Mouse (Mus musculus): Measurements from ENCODE around the gene Slc9a3r1.

The Slc9a3r1 gene

DNA sequence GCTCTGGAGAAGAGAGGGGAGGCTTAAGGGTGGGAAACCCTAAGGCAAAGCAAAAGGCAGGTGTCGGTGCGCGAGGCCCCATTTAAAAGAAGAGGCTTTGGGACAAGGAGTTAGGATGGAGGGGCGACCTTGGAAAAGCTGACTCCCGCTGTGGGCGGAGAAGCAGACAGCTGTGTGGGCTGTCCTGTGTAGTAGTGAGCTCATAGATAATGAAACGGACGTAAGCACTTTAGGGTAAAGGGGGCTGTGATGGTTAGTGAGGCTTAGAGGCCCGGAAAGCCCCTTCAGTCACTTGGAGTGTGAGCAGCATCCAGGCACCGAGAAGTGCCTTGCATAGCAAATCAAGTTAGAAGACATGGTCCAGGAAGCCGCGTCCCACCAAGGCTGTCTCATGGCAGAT is 24.6 kb downstream of the Slc9a3r1 start, which contains the start of gene Nat9:
Nat9 (minus strand) TSS at position 167 of the 400 bp plus-strand sequence.
- intact Hi-C loops (cut with DNase I): no loop called here

DNA sequence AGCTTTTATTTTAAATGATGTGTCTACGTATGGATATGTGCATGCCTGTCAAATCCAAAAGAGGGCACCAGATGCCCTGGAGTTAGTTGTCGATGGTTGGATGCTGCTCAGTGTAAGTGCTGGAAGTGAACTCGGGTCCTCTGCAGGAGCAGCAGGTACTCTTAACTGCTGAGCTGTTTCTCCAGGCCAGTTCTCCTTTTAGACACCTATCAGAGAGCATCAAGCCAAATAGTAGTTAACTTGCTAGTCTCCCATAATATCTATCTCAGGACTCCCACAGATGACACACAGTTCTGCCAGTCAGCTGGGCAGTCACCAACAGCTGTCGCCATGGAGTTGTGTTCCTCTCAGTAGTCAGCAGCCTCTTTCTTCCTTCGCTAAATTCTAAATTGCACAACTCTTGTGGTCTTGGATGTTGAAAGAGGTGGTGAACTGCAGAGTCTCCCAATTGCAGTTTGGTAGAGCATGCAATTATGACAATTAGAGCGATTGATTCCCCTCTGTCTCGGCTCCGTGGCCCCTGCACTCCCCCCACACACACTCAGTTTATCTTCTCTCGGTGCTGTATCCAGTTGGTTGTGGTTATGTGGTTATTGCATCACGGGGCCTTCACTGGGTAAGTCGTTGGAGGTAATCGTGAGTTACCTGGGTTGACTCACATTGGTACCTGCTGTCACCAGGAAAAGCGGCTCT is 25.5 kb downstream of the Slc9a3r1 start:
- intact Hi-C loops (cut with DNase I): no loop called here

DNA sequence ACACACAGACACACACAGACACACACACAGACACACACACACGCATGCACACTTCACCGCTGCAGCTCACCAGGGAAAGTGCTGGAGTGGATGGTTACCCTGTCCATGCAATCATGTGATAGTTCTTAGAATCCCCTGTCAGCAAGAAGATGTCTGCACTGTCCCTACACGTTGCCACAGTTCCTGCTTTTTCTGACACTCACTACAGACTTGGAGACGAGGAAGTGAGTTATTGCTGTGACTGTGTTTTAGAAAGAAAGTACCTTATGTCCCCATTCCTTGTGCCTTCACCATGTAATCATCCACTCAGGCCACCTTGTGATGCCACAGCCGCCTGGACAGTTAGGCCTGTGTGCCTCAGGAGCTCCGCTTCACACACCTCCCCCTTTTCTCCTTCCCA is 26.2 kb downstream of the Slc9a3r1 start:
- intact Hi-C loops (cut with DNase I): no loop called here

DNA sequence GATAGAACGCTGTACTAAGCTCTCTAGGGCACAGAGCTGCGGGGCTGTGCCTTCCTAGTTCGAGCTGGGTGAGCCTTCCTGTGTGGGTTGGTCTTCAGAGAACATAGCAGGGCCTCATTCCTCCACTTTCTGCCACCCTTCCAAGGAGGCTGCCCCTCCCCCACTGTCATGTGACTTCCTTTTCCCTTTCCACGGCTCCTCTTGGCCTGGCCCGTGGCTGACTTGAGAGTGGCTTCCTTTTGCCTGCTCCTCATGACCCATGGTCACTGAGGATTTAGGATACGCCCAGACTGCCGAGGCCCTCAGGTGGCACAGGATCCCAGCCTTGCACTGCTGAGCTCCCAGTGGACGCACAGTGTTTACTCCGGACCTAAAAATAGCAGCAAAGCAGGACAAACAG is 29.0 kb downstream of the Slc9a3r1 start:
- intact Hi-C loops (cut with DNase I): no loop called here

DNA sequence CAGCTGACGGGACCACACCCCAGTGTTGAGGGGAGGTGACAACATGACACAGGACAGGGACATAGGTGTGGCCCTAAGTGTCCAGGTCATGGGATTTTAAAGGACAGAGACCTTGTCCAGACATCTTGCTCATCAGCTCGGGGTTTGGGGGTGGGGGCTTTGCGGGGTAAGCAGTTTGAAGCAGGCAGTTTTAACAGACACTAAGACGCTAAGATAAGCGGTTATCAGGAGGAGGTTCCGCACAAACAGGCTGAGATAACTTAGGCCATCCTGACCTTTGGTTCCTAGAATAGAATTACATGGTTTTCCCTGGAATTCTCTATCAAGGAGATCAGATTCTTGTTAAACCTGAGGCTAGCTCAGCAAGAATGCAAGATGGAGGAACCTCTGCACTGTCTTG is 31.6 kb downstream of the Slc9a3r1 start:
- intact Hi-C loops (cut with DNase I): no loop called here

DNA sequence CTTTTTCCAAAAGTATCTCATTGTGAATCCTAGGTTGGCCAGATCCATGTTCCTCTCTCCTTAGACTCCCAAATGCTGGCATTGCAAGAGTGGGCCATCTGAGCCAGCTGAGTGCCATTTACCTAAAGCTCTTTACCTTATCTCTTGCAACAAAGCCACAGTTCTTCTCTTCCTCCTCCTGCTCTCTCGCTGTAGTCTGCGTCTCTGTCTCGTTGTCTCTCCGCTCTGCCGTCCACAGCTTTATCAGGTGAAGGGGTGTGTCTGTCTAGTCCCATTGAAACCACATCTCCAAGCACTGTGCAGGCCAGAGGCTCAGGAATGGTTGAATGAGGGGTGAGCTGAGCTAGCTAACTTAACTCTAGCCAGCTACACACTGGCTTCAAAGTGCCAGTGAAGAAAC is 32.8 kb downstream of the Slc9a3r1 start:
- intact Hi-C loops (cut with DNase I): no loop called here

DNA sequence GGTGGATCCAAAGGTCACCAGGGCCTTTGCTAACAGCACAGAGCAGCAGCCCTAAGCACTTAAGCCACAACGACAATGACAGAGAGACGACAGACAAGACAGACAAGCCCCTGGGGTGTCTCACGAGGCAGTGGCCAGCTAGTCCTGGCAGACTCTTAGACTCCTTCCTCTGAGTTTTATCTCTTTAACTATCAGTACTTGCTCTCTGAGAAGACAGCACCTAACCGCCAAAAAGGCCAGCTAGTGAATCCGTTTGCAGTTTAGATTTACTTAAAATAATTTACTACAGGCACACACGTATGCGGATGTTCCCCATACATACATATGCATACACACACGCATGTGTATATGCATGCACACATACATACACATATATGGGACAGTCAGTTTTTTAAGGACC is 34.4 kb downstream of the Slc9a3r1 start:
- intact Hi-C loops (cut with DNase I): no loop called here

DNA sequence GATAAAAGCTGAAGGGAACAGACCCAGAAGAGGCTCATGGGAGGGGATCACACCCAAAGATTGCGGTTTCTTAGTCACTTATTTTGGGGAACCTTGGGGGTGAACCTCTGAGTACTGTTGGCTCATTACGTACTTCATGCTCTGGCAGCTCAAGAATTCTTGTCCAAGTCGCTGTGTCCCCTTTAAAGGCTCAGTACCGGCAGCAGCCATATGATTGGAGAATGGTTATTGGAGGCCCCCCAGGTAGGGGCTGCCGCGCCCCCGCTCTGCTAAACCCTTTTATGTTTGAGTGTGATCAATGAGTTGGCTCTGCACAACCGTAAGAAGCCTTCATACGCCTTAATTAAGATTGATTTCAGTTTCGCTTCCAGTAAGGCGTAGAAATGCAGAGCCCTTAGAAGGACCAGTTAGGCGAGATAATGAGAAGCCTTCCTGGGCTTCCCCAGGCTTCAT is 35.8 kb downstream of the Slc9a3r1 start:
- intact Hi-C loops (cut with DNase I): no loop called here

DNA sequence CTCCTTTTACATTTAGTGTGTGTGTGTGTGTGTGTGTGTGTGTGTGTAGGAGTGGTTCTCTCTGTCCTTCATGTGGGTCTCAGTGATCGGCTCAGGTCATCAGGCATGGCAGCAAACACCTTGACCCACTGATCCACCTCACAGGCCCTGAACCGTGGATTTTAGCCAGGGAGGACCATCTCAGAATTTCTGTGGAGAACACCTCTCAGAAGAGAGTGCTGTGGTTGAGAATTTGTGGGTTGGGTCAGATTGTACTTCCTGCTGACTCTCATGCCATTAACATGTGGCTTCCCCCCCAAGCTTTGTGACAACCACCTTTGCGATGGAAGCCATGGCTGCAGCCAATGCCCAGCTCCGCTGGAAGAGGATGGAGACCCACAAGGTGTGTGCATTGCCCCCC is 37.4 kb downstream of the Slc9a3r1 start:
- intact Hi-C loops (cut with DNase I): no loop called here

DNA sequence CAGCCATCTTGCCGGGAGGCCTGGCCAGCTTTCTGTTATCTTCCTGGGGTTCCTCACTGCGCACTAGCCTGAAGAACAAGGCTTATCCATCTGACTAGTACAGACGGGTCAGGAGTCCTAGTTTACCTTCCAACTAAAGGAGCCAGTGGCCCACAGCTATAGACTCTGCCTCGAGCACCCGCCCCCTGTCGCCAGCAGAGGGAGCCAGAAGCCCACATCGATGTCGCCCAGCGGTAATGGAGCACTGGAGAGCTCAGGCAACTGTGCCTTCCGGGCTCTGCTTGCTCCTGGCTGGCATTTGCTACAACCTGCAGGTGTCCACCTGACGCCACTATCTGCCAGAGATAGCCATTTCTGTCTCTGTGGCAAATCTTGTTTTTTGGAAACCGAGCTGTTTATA is 39.2 kb downstream of the Slc9a3r1 start:
- intact Hi-C loops (cut with DNase I): loop anchor here (2.0 kb wide), 1 partner anchor 62 kb away; no protein-coding TSS in a partner anchor

DNA sequence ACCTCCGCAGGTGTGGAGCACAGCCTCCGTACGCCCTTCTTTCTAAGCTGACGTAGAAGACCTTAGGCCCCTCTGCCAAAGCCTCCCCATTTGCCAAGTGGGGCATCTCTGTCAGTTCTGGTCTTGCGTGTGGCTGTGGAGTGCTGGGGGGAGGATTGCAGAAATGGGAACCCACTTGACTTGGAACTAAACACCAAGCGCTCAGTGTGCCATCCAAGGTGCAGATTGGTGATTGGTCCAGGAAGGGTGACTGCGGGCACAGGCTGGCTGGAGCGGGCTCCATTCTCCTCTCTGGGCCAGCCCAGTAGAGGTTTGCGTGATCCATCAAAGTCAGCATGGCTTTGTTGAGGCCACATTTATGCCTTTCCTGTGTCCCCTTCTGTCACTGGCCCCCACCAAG is 39.6 kb downstream of the Slc9a3r1 start:
- intact Hi-C loops (cut with DNase I): loop anchor here (2.0 kb wide), 1 partner anchor 62 kb away; no protein-coding TSS in a partner anchor

DNA sequence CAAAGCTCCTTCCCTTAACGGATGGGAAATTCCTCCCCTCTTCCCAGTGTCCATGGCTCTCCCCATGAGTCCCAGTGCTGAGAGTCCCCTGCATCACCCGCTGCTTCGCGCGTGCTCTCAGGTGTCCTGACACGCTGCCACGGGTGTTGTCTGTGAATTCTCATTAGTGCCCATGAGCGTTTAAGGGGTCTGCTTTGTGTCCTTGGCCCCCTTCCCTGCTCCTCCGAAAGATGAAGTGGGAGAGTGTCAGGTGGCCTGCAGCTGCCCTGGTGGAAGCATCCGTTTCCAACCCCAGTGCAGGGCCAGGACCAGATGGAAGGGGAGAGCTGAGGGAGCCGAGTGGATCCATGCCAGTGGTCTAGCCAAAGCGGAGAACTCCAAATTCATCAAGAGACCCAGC is 45.0 kb downstream of the Slc9a3r1 start:
- intact Hi-C loops (cut with DNase I): no loop called here

DNA sequence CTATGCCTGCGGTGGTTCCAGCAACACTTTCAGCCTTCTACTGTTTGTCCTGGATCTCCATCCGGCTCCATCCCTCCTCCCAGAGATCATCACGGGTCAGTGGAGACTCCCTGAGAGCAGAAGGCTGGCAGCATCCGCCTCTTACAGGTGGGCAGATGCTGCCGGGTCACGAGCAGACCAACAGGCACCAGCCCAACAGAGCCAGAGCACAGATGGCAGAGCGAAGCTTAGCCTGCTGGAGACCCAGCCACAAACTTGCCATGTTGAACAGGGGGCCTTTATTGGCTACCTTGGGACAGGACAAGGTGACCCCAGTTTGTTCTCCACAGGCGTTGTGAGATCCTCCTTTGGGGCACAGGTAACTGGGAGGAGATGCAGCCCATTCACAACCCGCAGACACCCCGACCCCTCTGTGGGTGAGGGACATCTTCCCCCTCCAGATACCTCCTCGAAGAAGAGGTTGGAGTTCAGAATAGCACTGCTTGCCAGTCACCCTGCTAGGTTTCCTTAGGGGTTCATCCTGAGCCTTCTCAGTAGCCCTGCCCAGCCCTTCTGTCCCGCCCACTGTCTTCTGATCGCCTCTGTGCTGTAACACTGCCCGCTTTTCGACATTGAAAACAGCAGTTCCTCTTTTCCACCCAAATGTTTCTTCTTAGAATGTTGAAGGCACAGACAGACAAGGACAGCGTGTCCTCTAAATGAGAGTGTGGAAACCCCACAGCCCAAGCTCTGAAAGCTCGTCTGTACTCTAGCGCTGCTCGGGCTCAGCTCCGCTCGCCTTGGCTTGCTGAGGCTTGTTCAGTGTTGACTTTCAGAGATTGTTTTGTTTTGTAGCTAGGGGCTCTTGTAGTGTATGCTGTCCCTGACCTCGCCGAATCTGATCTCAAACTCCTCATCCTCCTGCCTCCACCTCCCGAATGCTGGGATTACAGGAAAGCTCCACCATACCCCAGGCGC is 45.9 kb downstream of the Slc9a3r1 start:
- intact Hi-C loops (cut with DNase I): no loop called here

DNA sequence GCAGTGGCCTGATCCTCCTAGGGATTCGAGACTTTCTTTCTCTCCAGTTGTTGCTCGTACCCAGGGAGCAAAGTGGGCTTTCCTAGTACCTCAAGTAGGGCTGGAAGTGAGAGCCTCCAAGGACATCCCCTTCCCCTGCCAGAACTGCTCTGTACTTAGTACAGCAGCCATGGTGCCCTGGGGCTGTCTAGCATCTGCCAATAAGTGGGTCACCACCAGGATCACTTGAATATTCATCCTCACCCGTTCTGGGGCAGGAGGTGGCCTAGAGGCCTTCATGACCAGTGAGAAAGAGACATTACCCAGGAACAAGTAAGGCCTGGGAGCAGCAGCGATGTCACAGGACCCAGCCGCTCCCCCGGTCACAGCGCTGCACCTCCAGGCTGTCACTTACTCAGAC is 46.8 kb downstream of the Slc9a3r1 start:
- intact Hi-C loops (cut with DNase I): no loop called here

DNA sequence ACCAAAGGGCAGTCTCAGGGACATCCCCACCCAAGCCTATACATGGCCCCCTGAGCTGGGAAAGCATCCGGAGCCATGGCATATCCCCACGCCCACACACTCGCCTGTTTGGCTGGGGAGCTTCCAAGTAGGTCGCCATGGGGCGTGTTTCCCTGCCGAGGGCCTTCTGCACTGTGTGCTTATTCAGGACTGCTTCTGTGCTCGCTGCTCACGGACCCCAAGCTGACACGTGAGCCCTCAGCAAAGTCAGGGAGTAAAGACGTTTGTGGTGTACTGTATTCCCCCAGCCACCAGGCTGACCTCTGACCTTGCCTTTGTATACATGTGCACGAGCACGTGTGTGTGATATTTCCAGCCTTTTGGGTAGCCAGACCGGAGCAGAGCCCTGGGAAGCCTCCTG is 49.0 kb downstream of the Slc9a3r1 start:
- intact Hi-C loops (cut with DNase I): no loop called here

DNA sequence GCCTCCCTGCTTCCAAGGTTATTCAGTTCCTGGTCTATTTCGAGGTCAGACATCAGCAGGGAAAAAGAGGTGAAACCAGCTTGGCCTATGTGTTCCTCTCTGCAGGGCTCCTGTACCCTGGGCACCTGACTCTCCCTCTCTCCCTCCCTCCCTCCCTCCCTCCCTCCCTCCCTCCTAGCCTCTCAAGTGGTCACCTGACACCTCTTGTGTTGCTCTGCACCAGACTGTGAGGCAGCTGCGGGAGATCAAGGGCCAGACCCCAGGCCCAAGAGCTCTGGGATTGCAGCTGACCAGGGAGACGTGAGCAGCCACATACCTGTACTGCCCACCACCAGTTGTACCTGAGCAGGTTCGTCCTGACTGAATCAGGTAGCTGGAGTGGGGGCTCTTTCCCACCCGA is 52.0 kb downstream of the Slc9a3r1 start:
- intact Hi-C loops (cut with DNase I): no loop called here

DNA sequence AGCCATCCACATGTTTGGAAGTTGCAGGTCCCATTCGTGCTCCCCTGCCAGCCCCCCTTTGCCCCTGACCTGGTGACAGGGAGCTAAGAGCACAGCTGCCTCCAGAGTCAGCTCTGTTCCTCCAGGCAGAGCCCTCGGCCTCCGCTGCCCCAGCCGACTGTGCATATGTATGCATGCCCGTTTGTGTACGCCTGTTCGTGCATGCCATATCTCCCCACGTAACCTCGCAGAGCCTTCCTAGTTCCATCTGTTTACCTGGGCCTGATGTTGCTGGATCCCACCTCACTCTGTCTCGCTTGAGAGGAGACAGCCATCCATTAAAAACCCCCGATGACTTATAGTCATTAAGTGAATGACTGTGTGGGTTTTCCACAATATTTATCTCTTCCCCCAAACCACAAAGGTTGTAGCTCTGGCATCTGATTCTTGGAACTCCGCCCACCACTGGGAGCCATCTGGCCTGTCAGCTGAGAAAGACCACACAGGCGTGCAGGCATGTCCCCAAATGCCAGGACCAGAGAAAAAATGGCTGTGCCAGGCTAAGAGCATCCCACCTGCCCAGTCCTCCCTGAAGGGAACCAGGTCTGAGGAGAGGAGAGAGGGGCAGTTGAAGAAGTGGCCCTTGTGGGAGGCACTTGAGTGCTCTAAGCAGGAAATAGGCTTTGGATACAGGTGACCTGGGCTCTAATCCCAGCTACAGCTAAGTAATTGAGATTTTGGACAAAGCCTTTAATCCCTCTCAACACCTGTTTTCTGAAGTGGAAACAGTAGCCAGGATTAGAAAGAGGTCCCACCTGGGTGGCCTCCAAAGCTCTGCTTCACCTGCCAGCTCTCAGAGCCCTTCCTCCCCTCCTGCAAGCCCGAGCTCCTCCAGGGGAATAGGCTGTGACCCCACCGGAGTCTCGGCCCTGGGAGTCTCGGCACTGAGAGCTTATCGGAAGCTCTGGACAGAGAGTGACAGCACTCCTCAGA is 54.6 kb downstream of the Slc9a3r1 start:
- intact Hi-C loops (cut with DNase I): no loop called here

DNA sequence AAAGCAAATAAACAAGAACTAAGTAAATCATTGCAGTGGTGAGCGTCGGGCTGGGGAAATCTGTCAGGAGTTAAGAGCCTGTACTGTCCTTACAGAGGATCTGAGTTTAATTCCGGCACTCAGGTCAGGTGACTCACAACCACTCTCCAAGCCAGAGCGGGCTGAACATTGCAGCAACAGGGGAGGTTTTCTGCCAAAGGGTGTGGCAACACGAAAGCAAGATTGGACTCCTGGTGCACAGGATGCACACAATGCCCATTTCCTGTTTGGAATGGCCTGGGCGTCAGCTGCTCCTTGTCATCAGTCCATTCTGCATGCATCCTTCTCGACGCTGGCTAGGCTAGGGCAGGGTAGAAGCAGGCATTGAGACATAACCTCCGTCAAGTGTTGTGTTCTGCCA is 56.1 kb downstream of the Slc9a3r1 start:
- intact Hi-C loops (cut with DNase I): no loop called here

DNA sequence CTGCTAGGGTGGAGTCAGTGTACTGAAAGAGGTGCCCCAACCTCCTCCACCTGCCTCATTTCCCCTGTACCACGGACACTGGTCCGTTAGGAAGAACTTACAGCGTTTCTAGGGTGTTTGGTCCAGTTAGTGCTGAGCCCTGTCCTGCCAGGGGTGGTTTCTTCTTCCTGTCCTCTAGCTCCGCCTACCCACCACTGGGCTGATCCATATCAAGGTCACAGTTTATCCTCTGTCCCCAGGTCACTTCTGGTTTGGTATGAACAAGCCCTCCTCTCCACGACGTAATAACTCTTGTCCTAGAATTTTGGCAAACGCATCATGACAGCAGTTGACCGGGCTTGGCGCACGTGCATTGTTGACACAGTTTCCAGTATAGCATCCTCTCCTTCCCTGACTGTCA is 56.5 kb downstream of the Slc9a3r1 start:
- intact Hi-C loops (cut with DNase I): no loop called here

DNA sequence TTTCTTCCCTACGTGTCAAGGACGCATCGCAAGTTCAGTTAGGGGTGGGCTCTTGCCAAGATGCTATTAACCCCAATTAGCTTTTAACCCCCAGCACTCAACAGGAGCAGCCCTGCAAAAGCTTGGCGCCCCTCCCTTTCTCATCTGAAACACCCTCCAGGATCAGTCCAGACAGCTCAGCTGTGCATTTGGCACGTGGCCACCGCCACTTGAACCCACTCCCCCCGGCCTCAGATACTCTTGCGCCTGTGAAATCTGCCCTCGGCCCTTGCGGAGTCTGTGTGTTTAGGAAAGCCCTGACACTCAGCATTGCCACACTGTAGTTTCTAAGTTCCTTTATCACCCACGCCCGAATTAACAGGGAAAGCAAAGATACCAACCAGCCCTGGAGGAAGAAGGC is 58.9 kb downstream of the Slc9a3r1 start:
- intact Hi-C loops (cut with DNase I): no loop called here

DNA sequence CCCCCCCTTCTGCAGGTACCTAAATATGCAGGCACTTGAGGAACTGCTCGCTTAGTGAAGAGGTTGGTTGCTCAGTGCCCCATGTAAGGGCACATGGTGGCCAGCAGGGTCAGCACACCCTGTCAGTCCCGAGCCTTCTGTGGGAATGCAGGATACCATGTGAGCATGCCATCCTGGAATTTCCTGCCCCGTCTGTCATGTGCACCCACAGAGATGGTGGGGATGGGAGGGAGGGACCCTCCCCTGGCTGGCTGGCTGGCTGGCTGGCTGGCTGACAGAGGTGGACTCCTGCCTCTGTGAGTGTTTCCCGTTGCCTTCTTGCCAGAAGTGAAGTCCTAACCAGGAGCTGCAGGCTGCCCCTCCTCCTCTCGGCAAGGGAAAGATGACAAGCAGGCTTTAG is 59.4 kb downstream of the Slc9a3r1 start:
- intact Hi-C loops (cut with DNase I): no loop called here
